Mouse (Mus musculus) Patski (cell line): ENCODE measurements at regions not wholly inside any gene's neighbourhood (a gene's known extent, or its start where the extent isn't known, plus 50 kb on each side); places are given as distances from the start of the nearest gene placed in this dataset.

Experiments
- ATAC-seq: fragments of 100-300 bp; one replicate; pipeline ENCODE4 v1.8.0; 2021
- CTCF ChIA-PET: fragments of 350-600 bp; sonication (Branson Sonifier 250); formaldehyde crosslinking; loops from one replicate; lab custom pipeline; 2022; ENCODE audit warnings: inconsistent platforms; lab: Charles Lee
- POLR2A ChIA-PET: fragments of 350-600 bp; sonication (Branson Sonifier 250); formaldehyde crosslinking; loops from one replicate; lab custom pipeline; 2022; ENCODE audit warnings: antibody characterized with exemption, inconsistent platforms; lab: Charles Lee
- DNase-seq: peaks from one replicate; pipeline ENCODE4 v3.0.0-alpha.2; 2011; ENCODE audit warnings: low read depth, low spot score
- H3K27me3 ChIP-seq: fragments of 371-371 bp; one replicate; pipeline ENCODE4 v1.5.1; 2021
- CTCF ChIP-seq: fragments of 100-300 bp; IDR thresholded peaks from one replicate; pipeline ENCODE4 v1.5.1; 2021
- in situ Hi-C: fragments of 300-500 bp; cut with MboI; formaldehyde crosslinking; loops from 3 replicates; pipeline ENCODE4 v1.11.1; 2018; ENCODE audit warnings: low pct_unique_long_range_greater_than_20kb, mixed read lengths

GRCm38 (mm10) chr8:126683950-126684349, 90.2 kb upstream of the Irf2bp2 start:
- CTCF ChIA-PET = interaction anchor here (1.0 to 1.7 kb wide), 2 partner anchors 49 to 146 kb away, joined by 3 read pairs; no protein-coding TSS in a partner anchor
- TF ChIP-seq CTCF = no peak
- in situ Hi-C loops = no loop called here
- no peaks in the 10 kb centered on the region for H3K27me3 ChIP-seq
- DNase-seq (peak; percentile 88), ATAC-seq (no peak)
- POLR2A ChIA-PET = interaction anchor here (0.5 to 1.0 kb wide), 2 partner anchors 14 to 145 kb away, joined by 3 to 4 read pairs; no protein-coding TSS in a partner anchor

GRCm38 (mm10) chr8:126683555-126683947, 89.8 kb upstream of the Irf2bp2 start:
- ChIA-PET CTCF (interaction anchor here (1.0 to 1.7 kb wide), 2 partner anchors 50 to 146 kb away, joined by 3 read pairs; no protein-coding TSS in a partner anchor), POLR2A (interaction anchor here (0.5 to 1.0 kb wide), 3 partner anchors 14 to 144 kb away, joined by 3 to 4 read pairs (median 3); no protein-coding TSS in a partner anchor)
- no peak for DNase-seq
- in situ Hi-C loops = no loop called here
- TF ChIP-seq CTCF = no peak
- no peaks in the 10 kb centered on the region for H3K27me3 ChIP-seq
- no peak for ATAC-seq

GRCm38 (mm10) chr8:126682817-126683554, 89.2 kb upstream of the Irf2bp2 start:
- H3K27me3 ChIP-seq = no peaks in the 10 kb centered on the region
- DNase-seq (no peak), ATAC-seq (no peak)
- ChIA-PET CTCF (interaction anchor here (0.9 to 2.3 kb wide), 7 partner anchors 14 to 238 kb away, joined by 3 to 8 read pairs (median 3); no protein-coding TSS in a partner anchor), POLR2A (interaction anchor here (1.0 kb wide), 2 partner anchors 13 to 14 kb away, joined by 3 read pairs; no protein-coding TSS in a partner anchor)
- in situ Hi-C loops = no loop called here
- TF ChIP-seq CTCF = no peak

GRCm38 (mm10) chr8:126681948-126682651, 88.3 kb upstream of the Irf2bp2 start:
- ChIA-PET CTCF (interaction anchor here (0.9 to 2.3 kb wide), 8 partner anchors 10 to 238 kb away, joined by 3 to 8 read pairs (median 4); no protein-coding TSS in a partner anchor), POLR2A (interaction anchor here (0.6 to 1.0 kb wide), 3 partner anchors 13 to 87 kb away, joined by 3 read pairs; no protein-coding TSS in a partner anchor)
- in situ Hi-C loops = no loop called here
- DNase-seq (no peak), ATAC-seq (no peak)
- no peaks in the 10 kb centered on the region for H3K27me3 ChIP-seq
- no peak for TF ChIP-seq CTCF

DNA sequence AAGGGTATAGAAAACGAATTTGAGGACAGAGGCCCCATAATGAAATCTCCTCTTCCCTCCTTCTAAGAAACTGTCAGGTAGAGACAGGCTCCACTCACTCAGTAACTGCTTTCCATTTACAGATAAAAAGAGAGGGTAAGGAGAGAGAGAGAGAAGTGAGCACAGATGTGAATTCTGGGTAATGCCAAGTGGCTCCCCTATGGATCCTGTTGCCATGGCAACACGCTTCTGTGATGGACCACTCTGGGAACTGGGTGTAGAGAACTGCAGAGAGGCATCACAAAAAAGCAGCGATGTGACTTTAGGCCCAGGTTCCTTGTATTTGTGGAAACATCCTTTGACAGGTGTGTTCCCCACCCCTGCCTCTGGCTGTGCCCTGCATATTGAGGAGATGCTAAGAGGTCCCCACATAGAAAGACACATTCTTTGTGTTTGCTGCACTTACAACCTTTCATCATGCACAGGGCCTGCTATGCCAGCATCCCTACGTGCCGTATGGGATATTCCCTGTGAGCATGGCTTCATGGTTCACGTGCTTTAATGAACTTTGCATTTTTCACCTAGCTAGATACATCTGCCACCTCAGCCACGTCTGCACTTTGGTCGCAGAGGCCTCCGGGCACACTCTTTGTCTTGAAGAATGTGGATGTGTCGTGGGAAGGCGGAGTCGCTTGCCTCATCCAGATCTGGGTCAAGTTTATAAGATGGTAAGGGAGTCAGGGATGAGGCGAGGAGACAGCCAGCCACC, 84.4 kb upstream of the Irf2bp2 start:
- no peak for TF ChIP-seq CTCF
- no peaks in the 10 kb centered on the region for H3K27me3 ChIP-seq
- in situ Hi-C loops = no loop called here
- ChIA-PET POLR2A (no interaction called here), CTCF (no interaction called here)
- ATAC-seq = no peak
- DNase-seq = no peak

GRCm38 (mm10) chr8:126675153-126675552, 81.4 kb upstream of the Irf2bp2 start:
- CTCF ChIA-PET = no interaction called here
- ATAC-seq (no peak), DNase-seq (no peak)
- TF ChIP-seq CTCF = no peak
- POLR2A ChIA-PET = interaction anchor here (0.6 kb wide), 1 partner anchor 305 kb away, joined by 3 read pairs; no protein-coding TSS in a partner anchor
- in situ Hi-C loops = no loop called here
- no peaks in the 10 kb centered on the region for H3K27me3 ChIP-seq

GRCm38 (mm10) chr8:126673038-126673740, 79.4 kb upstream of the Irf2bp2 start:
- ATAC-seq (no peak), DNase-seq (no peak)
- ChIA-PET POLR2A (no interaction called here), CTCF (interaction anchor here (1.4 to 1.7 kb wide), 2 partner anchors 9 to 34 kb away, joined by 3 read pairs; no protein-coding TSS in a partner anchor)
- no peaks in the 10 kb centered on the region for H3K27me3 ChIP-seq
- no peak for TF ChIP-seq CTCF
- in situ Hi-C loops = no loop called here

GRCm38 (mm10) chr8:126671594-126671993, 77.8 kb upstream of the Irf2bp2 start:
- DNase-seq (no peak), ATAC-seq (no peak)
- in situ Hi-C loops = no loop called here
- CTCF ChIA-PET = interaction anchor here (1.2 to 1.7 kb wide), 2 partner anchors 10 to 78 kb away, joined by 3 read pairs; partner anchors contain the start of gene Irf2bp2
- no peaks in the 10 kb centered on the region for H3K27me3 ChIP-seq
- POLR2A ChIA-PET = interaction anchor here (1.0 kb wide), 1 partner anchor 135 kb away, joined by 4 read pairs; no protein-coding TSS in a partner anchor
- no peak for TF ChIP-seq CTCF

GRCm38 (mm10) chr8:126669919-126670318, 76.1 kb upstream of the Irf2bp2 start:
- no peak for DNase-seq
- ATAC-seq = no peak
- no peak for TF ChIP-seq CTCF
- in situ Hi-C loops = loop anchor here (5.0 kb wide), 2 partner anchors 177 to 252 kb away; no protein-coding TSS in a partner anchor
- no peaks in the 10 kb centered on the region for H3K27me3 ChIP-seq
- POLR2A ChIA-PET = interaction anchor here (0.5 to 1.0 kb wide), 2 partner anchors 14 to 18 kb away, joined by 3 read pairs; no protein-coding TSS in a partner anchor
- CTCF ChIA-PET = interaction anchor here (1.8 kb wide), 1 partner anchor 12 kb away, joined by 8 read pairs; no protein-coding TSS in a partner anchor
